Mouse (Mus musculus) liver, adult 2 months (tissue): ENCODE results near the gene Tldc1. TPM values are rescaled to one million over a fixed set of nuclear protein-coding genes. Genes with fewer than 3 reads are reported as not detected.
A peak's percentile ranks its signal among the peaks of the same experiment; 100 is the strongest.

ENCODE experiments used
- DNase-seq: peaks from one replicate; pipeline ENCODE4 v3.0.0-alpha.2; 2011; ENCODE audit warnings: low read depth, low spot score; ENCODE audit errors: extremely low read depth
- H3K27ac ChIP-seq: fragments of 200-500 bp; replicated peaks from 2 replicates; pipeline ENCODE4 v1.5.1; 2012; ENCODE audit warnings: low read depth, mild to moderate bottlenecking, control low read depth, inconsistent platforms, low read length; ENCODE audit not compliant: insufficient read depth
- H3K27me3 ChIP-seq: fragments of 200-500 bp; 2 replicates; pipeline ENCODE4 v1.6.1; 2012; ENCODE audit warnings: mild to moderate bottlenecking, moderate library complexity, low read length, inconsistent platforms; ENCODE audit not compliant: control insufficient read depth, insufficient read depth
- H3K36me3 ChIP-seq: fragments of 200-500 bp; 2 replicates; pipeline ENCODE4 v1.6.1; 2012; ENCODE audit warnings: low read length, inconsistent platforms; ENCODE audit not compliant: control insufficient read depth, insufficient read depth
- H3K4me1 ChIP-seq: fragments of 200-500 bp; 2 replicates; pipeline ENCODE4 v1.6.1; 2011; ENCODE audit warnings: low read length; ENCODE audit not compliant: control insufficient read depth, insufficient read depth
- H3K4me3 ChIP-seq: fragments of 200-500 bp; 2 replicates; pipeline ENCODE4 v1.5.1; 2011; ENCODE audit warnings: low read depth, mild to moderate bottlenecking, control low read depth, low read length, moderate library complexity; ENCODE audit not compliant: insufficient read depth
- H3K79me2 ChIP-seq: fragments of 200-500 bp; 2 replicates; pipeline ENCODE4 v1.6.1; 2012; ENCODE audit warnings: inconsistent platforms, mild to moderate bottlenecking, low read length, moderate library complexity; ENCODE audit not compliant: control insufficient read depth, insufficient read depth
- H3K9ac ChIP-seq: fragments of 200-500 bp; 2 replicates; pipeline ENCODE4 v1.6.1; 2012; ENCODE audit warnings: low read depth, mild to moderate bottlenecking, control low read depth, inconsistent platforms, low read length
- CTCF ChIP-seq: fragments of 200-500 bp; IDR thresholded peaks from 2 replicates; pipeline ENCODE4 v1.5.1; 2011; ENCODE audit warnings: low read depth, low read length, control low read depth
- POLR2A ChIP-seq: fragments of 200-500 bp; IDR thresholded peaks from 2 replicates; pipeline ENCODE4 v1.6.1; 2011; ENCODE audit warnings: low read length, control low read depth; ENCODE audit not compliant: insufficient read depth; ENCODE audit errors: extremely low read depth
- WGBS: fragments of 180-500 bp; shearing (Covaris S2); methylation state at CpG from one replicate; pipeline ENCODE4 v1.1.7; 2018; 5-methylcytosine and 5-hydroxymethylcytosine counted together
- polyA plus RNA-seq: library from polyadenylated mRNA; depleted of rRNA; stranded (reverse); fragments of >200 nt; gene quantifications from 2 replicates; pipeline ENCODE4 v1.2.3, GENCODE M21; 2012
- total RNA-seq: library from RNA; depleted of rRNA; stranded (reverse); fragments of >200 nt; gene quantifications from 2 replicates; pipeline ENCODE4 v1.2.3, GENCODE M21; 2014

The Tldc1 gene
- total and polyA plus RNA-seq, 2 experiments = 6.9 to 8.9 TPM

GRCm38 (mm10) chr8:119824100-119824499 lies 45.9 kb upstream of the Tldc1 start:
- Histone ChIP-seq H3K4me3 (no peak overlapping the region), H3K79me2 (no peaks in the 10 kb centered on the region), H3K36me3 (no peaks in the 10 kb centered on the region), H3K27ac (no peak overlapping the region), H3K27me3 (no peaks in the 10 kb centered on the region), H3K4me1 (peaks cover 10% of the 10 kb centered on the region; the same call in 1 of the 2 replicates), H3K9ac (no peak overlapping the region)
- TF ChIP-seq CTCF (no peak), POLR2A (no peak)
- 66% methylated on average over 4 of the region's 4 CpGs for WGBS
- no peak for DNase-seq

GRCm38 (mm10) chr8:119823278-119823677 lies 45.1 kb upstream of the Tldc1 start:
- DNase-seq = no peak
- Histone ChIP-seq H3K27ac (no peak overlapping the region), H3K9ac (no peak overlapping the region), H3K4me1 (peaks cover 10% of the 10 kb centered on the region; the same call in 1 of the 2 replicates), H3K36me3 (no peaks in the 10 kb centered on the region), H3K27me3 (no peaks in the 10 kb centered on the region), H3K4me3 (no peak overlapping the region), H3K79me2 (no peaks in the 10 kb centered on the region)
- no peak for TF ChIP-seq POLR2A
- no peak for TF ChIP-seq CTCF
- WGBS = 97% methylated on average over 9 of the region's 9 CpGs

GRCm38 (mm10) chr8:119821691-119822090 lies 43.5 kb upstream of the Tldc1 start:
- H3K27me3 ChIP-seq = no peaks in the 10 kb centered on the region
- no peak overlapping the region for H3K4me3 ChIP-seq
- WGBS = 96% methylated on average over 6 of the region's 6 CpGs
- peaks cover 2% of the 10 kb centered on the region; the same call in 1 of the 2 replicates for H3K4me1 ChIP-seq
- no peak overlapping the region for H3K27ac ChIP-seq
- no peak overlapping the region for H3K9ac ChIP-seq
- TF ChIP-seq POLR2A (no peak), CTCF (no peak)
- no peak for DNase-seq
- no peaks in the 10 kb centered on the region for H3K36me3 ChIP-seq
- H3K79me2 ChIP-seq = no peaks in the 10 kb centered on the region

GRCm38 (mm10) chr8:119819976-119820375 lies 41.8 kb upstream of the Tldc1 start:
- Histone ChIP-seq H3K4me3 (no peak overlapping the region), H3K79me2 (no peaks in the 10 kb centered on the region), H3K27me3 (no peaks in the 10 kb centered on the region), H3K27ac (no peak overlapping the region), H3K4me1 (peaks cover 2% of the 10 kb centered on the region; the same call in 1 of the 2 replicates), H3K9ac (no peak overlapping the region), H3K36me3 (no peaks in the 10 kb centered on the region)
- TF ChIP-seq POLR2A (no peak), CTCF (no peak)
- DNase-seq = no peak
- 93% methylated on average over 8 of the region's 8 CpGs for WGBS

GRCm38 (mm10) chr8:119819316-119819715 lies 41.1 kb upstream of the Tldc1 start:
- no peaks in the 10 kb centered on the region for H3K79me2 ChIP-seq
- no peak overlapping the region for H3K27ac ChIP-seq
- TF ChIP-seq CTCF (no peak), POLR2A (no peak)
- H3K9ac ChIP-seq = no peak overlapping the region
- 83% methylated on average over 7 of the region's 7 CpGs for WGBS
- no peaks in the 10 kb centered on the region for H3K36me3 ChIP-seq
- H3K4me1 ChIP-seq = peaks cover 2% of the 10 kb centered on the region; the same call in 1 of the 2 replicates
- DNase-seq = no peak
- no peak overlapping the region for H3K4me3 ChIP-seq
- no peaks in the 10 kb centered on the region for H3K27me3 ChIP-seq

GRCm38 (mm10) chr8:119817446-119817845 lies 39.2 kb upstream of the Tldc1 start:
- no peaks in the 10 kb centered on the region for H3K27me3 ChIP-seq
- 51% methylated on average over 12 of the region's 12 CpGs for WGBS
- no peak overlapping the region for H3K4me3 ChIP-seq
- H3K27ac ChIP-seq = no peak overlapping the region
- TF ChIP-seq POLR2A (no peak), CTCF (no peak)
- H3K79me2 ChIP-seq = no peaks in the 10 kb centered on the region
- H3K4me1 ChIP-seq = peaks cover 3% of the 10 kb centered on the region; the same call in 1 of the 2 replicates
- peak; percentile 29 for DNase-seq
- H3K36me3 ChIP-seq = no peaks in the 10 kb centered on the region
- no peak overlapping the region for H3K9ac ChIP-seq
